Mouse (Mus musculus) limb, embryonic 15.5 days (tissue): Measurements from ENCODE around the gene Hexim1. TPM values are rescaled to one million over a fixed set of nuclear protein-coding genes. Genes with fewer than 3 reads are reported as not detected.

Experiments
- ATAC-seq: fragments of 200-750 bp; cut with Nextera tagmentation; 2 replicates; pipeline ENCODE4 v1.8.0; 2017; ENCODE audit warnings: low read depth, moderate TSS enrichment; ENCODE audit not compliant: insufficient number of reproducible peaks, low FRiP score, low TSS enrichment
- H3K27ac ChIP-seq: fragments of 300-500 bp; sonication (generic); 2 replicates; pipeline ENCODE4 v1.5.1; 2015; ENCODE audit warnings: moderate library complexity, mild to moderate bottlenecking, inconsistent platforms
- H3K27me3 ChIP-seq: fragments of 300-500 bp; sonication (generic); 2 replicates; pipeline ENCODE4 v1.6.1; 2015; ENCODE audit warnings: inconsistent platforms
- H3K36me3 ChIP-seq: fragments of 300-500 bp; sonication (generic); 2 replicates; pipeline ENCODE4 v1.6.1; 2015; ENCODE audit warnings: inconsistent platforms
- H3K4me1 ChIP-seq: fragments of 300-500 bp; sonication (generic); 2 replicates; pipeline ENCODE4 v1.6.1; 2015; ENCODE audit warnings: inconsistent platforms
- H3K4me2 ChIP-seq: fragments of 300-500 bp; sonication (generic); 2 replicates; pipeline ENCODE4 v1.6.1; 2015; ENCODE audit warnings: mild to moderate bottlenecking, inconsistent platforms
- H3K4me3 ChIP-seq: fragments of 300-500 bp; sonication (generic); 2 replicates; pipeline ENCODE4 v1.5.1; 2015; ENCODE audit warnings: mild to moderate bottlenecking, inconsistent platforms
- H3K9ac ChIP-seq: fragments of 300-500 bp; sonication (generic); 2 replicates; pipeline ENCODE4 v1.6.1; 2015; ENCODE audit warnings: inconsistent platforms
- H3K9me3 ChIP-seq: fragments of 300-500 bp; sonication (generic); 2 replicates; pipeline ENCODE4 v1.6.1; 2016; ENCODE audit warnings: inconsistent platforms
- WGBS: fragments of 180-500 bp; shearing (Covaris S2); methylation state at CpG from one replicate; pipeline ENCODE4 v1.1.7; 2015; 5-methylcytosine and 5-hydroxymethylcytosine counted together
- polyA plus RNA-seq: library from polyadenylated mRNA; unstranded; fragments of >200 nt; fragmentation: Nextera tagmentation; extraction: Ambion mirVana; gene quantifications from 2 replicates; pipeline ENCODE4 v1.2.1, GENCODE M21; 2015

Gene Hexim1
- polyA plus RNA-seq, 1 experiment from 2014 or later = 5.8 TPM

- 0 out of 2 replicates have a peak, but pooled peaks have one; percentile 32 for ATAC-seq
- under 1% methylated on average over 39 of the region's 39 CpGs for WGBS
- Histone ChIP-seq H3K9me3 (no peaks in the 10 kb centered on the region), H3K4me1 (peaks cover 31% of the 10 kb centered on the region), H3K36me3 (0 out of 2 replicates have a peak, but pooled peaks cover 6% of the 10 kb centered on the region), H3K4me2 (peak within 1 kb of the TSS; percentile 53), H3K27ac (peak within 1 kb of the TSS; percentile 95), H3K9ac (peak within 1 kb of the TSS; percentile 99), H3K4me3 (peak within 1 kb of the TSS; percentile 84), H3K27me3 (no peaks in the 10 kb centered on the region)
These were observed 15.9 kb downstream of the Hexim1 start, which contains the start of gene Hexim2 for GRCm38 (mm10) chr11:103131701-103132575. Gene Hexim2 (plus strand): TSS chr11:103132429.

GRCm38 (mm10) chr11:103132576-103133455 is 16.8 kb downstream of the Hexim1 start:
- Histone ChIP-seq H3K27ac (peak overlapping the region; percentile 95), H3K4me2 (peak overlapping the region; percentile 53), H3K4me3 (peak overlapping the region; percentile 84), H3K27me3 (no peaks in the 10 kb centered on the region), H3K4me1 (peaks cover 31% of the 10 kb centered on the region), H3K9me3 (no peaks in the 10 kb centered on the region), H3K36me3 (0 out of 2 replicates have a peak, but pooled peaks cover 6% of the 10 kb centered on the region), H3K9ac (peak overlapping the region; percentile 99)
- under 1% methylated on average over 56 of the region's 58 CpGs for WGBS
- peak; percentile 93 for ATAC-seq

- Histone ChIP-seq H3K27ac (peak overlapping the region; percentile 80), H3K4me1 (peaks cover 31% of the 10 kb centered on the region), H3K9me3 (no peaks in the 10 kb centered on the region), H3K4me2 (peak overlapping the region; percentile 49), H3K4me3 (peak overlapping the region; percentile 35), H3K36me3 (peaks cover 11% of the 10 kb centered on the region; the same call in 1 of the 2 replicates), H3K27me3 (no peaks in the 10 kb centered on the region), H3K9ac (no peak overlapping the region)
- no peak for ATAC-seq
- 51% methylated on average over 6 of the region's 6 CpGs for WGBS
These were observed 17.6 kb downstream of the Hexim1 start for GRCm38 (mm10) chr11:103133456-103134185.

DNA sequence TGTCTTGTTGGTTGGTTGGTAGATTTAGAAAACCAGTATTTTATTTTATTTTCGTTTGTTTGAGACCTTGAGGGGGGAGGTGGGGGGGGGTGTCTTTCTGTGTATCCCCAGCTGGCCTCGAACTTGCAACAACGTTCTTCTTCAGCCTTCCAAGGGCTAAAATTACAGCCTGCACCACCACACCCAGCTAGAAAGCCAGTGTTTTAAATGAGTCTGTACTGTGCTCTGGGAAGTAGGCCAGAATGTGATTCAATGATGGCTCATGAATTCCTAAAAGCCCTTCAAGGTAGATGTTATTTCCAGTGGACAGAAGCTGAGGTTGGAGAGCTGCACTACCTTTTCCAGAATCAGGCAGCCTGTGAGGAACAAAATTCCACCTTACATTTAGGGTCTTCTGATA is 18.2 kb downstream of the Hexim1 start:
- Histone ChIP-seq H3K9ac (no peak overlapping the region), H3K4me3 (no peak overlapping the region), H3K27ac (peak overlapping the region; percentile 80), H3K4me1 (peaks cover 31% of the 10 kb centered on the region), H3K27me3 (no peaks in the 10 kb centered on the region), H3K36me3 (peaks cover 15% of the 10 kb centered on the region), H3K9me3 (no peaks in the 10 kb centered on the region), H3K4me2 (peak overlapping the region; percentile 49; the same call in 1 of the 2 replicates)
- ATAC-seq = no peak
- 53% methylated on average over 3 of the region's 3 CpGs for WGBS

- Histone ChIP-seq H3K27me3 (no peaks in the 10 kb centered on the region), H3K4me1 (peaks cover 29% of the 10 kb centered on the region)
- 84% methylated on average over 8 of the region's 8 CpGs for WGBS
These were observed 20.1 kb downstream of the Hexim1 start for GRCm38 (mm10) chr11:103136039-103136577.

DNA sequence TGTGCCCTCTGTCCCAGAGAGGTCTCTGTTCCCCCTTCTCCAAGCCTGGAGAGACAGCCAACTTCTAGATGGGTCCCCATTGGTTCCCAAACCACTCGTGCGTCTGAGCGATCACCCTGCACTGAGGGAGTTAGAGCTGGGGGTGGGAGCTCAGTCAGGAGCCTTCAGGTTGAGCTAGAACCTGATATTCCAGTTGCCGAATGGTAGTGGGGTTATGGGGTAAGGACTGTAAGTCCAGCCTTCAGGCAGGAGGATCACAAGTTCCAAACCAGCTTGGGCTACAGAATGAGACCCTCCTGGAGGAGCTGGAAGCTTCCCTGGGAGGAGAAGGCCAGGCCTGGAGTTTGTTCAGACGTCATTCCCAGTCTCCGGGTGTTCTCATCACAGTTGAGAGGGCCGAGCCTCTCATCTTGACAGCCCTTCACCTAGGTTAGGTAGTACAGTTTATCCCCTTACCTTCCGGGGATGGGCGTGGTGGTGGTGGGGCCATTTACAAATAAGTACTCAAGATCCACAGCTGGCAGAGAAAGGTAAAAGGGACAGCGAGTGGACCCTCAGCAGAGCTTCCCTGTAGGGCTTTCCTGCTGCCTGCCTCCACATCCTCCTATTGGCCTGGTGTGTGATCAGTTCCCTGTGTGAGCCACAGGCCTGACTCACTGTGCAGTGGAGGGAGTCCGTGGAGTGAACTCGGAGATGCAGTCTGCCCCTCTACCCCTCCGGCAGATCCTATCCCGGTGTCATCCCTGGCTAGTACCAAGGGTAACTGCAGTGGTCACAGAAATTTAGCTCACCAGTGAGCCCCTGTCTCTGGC is 24.1 kb downstream of the Hexim1 start:
- Histone ChIP-seq H3K4me2 (no peak overlapping the region), H3K9me3 (no peaks in the 10 kb centered on the region), H3K27me3 (no peaks in the 10 kb centered on the region), H3K4me1 (peaks cover 30% of the 10 kb centered on the region), H3K36me3 (peaks cover 17% of the 10 kb centered on the region), H3K27ac (peak overlapping the region; percentile 83), H3K9ac (no peak overlapping the region), H3K4me3 (no peak overlapping the region)
- 83% methylated on average over 14 of the region's 14 CpGs for WGBS
- ATAC-seq = no peak

More at GRCm38 (mm10) chr11:103136039-103136577, 20.1 kb downstream of the Hexim1 start:
- no peak for ATAC-seq
- peaks cover 17% of the 10 kb centered on the region for H3K36me3 ChIP-seq
- no peak overlapping the region for H3K4me2 ChIP-seq
- no peak overlapping the region for H3K27ac ChIP-seq
- no peak overlapping the region for H3K4me3 ChIP-seq
- H3K9ac ChIP-seq = no peak overlapping the region
- H3K9me3 ChIP-seq = no peaks in the 10 kb centered on the region

DNA sequence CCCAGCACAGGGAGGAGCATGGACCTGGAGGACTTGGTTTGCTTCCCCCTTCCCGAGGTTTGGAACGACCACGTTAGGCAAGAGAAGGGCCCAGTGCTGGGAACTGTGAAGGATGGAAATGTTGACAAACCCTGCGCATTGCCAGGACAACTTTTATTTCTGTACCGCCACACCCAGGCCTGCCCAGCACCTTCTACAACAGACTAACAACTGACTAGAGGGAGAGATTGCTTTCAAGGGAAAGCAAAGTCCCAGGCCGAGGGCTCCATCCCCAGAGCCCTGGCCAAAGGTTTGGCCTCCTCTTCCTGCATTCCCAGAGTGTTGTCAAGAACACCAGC is 24.7 kb downstream of the Hexim1 start:
- H3K9ac ChIP-seq = no peak overlapping the region
- peak overlapping the region; percentile 83 for H3K27ac ChIP-seq
- no peaks in the 10 kb centered on the region for H3K9me3 ChIP-seq
- ATAC-seq = no peak
- no peak overlapping the region for H3K4me3 ChIP-seq
- H3K27me3 ChIP-seq = no peaks in the 10 kb centered on the region
- peaks cover 30% of the 10 kb centered on the region for H3K4me1 ChIP-seq
- peaks cover 17% of the 10 kb centered on the region for H3K36me3 ChIP-seq
- no peak overlapping the region for H3K4me2 ChIP-seq
- 44% methylated on average over 6 of the region's 6 CpGs for WGBS

- WGBS = 28% methylated on average over 11 of the region's 11 CpGs
- Histone ChIP-seq H3K4me1 (peaks cover 30% of the 10 kb centered on the region), H3K9me3 (no peaks in the 10 kb centered on the region), H3K4me3 (no peak overlapping the region), H3K27ac (peak overlapping the region; percentile 83), H3K27me3 (no peaks in the 10 kb centered on the region), H3K4me2 (no peak overlapping the region), H3K36me3 (peaks cover 17% of the 10 kb centered on the region), H3K9ac (no peak overlapping the region)
- ATAC-seq = no peak
These were observed 25.3 kb downstream of the Hexim1 start for GRCm38 (mm10) chr11:103141101-103141943.

DNA sequence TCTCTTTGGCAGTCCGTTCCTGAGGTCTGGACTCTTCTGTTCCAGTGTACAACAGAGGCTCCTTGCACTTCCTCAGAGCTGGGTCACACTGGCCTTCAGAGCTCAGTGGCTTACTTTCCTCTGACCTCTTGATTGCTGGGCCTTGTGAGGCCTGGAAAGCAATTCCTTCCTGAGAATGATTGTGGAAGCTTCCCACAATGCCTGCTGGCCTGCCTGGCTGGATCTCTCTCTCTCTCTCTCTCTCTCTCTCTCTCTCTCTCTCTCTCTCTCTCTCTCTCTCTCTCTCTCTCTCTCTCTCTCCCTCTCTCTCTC is 25.9 kb downstream of the Hexim1 start:
- Histone ChIP-seq H3K4me1 (peaks cover 30% of the 10 kb centered on the region), H3K27ac (peak overlapping the region; percentile 83), H3K9me3 (no peaks in the 10 kb centered on the region), H3K4me2 (no peak overlapping the region), H3K27me3 (no peaks in the 10 kb centered on the region), H3K4me3 (no peak overlapping the region), H3K36me3 (peaks cover 17% of the 10 kb centered on the region), H3K9ac (no peak overlapping the region)
- 53% methylated on average over 1 of the region's 1 CpGs for WGBS
- no peak for ATAC-seq
